Mouse (Mus musculus) lung, postnatal 0 days (tissue): ENCODE results near the gene Ak7. TPM values are rescaled to one million over a fixed set of nuclear protein-coding genes. Genes with fewer than 3 reads are reported as not detected.

ENCODE experiments used
- ATAC-seq: fragments of 200-750 bp; cut with Nextera tagmentation; 2 replicates; pipeline ENCODE4 v1.8.0; 2017; ENCODE audit warnings: moderate library complexity
- DNase-seq: peaks from one replicate; pipeline ENCODE4 v3.0.0-alpha.2; 2016; ENCODE audit warnings: low spot score
- H3K27ac ChIP-seq: fragments of 300-500 bp; sonication (generic); 2 replicates; pipeline ENCODE4 v1.5.1; 2014; ENCODE audit warnings: antibody characterized with exemption, mild to moderate bottlenecking, low read length, mixed read lengths
- H3K27me3 ChIP-seq: fragments of 300-500 bp; sonication (generic); replicated peaks from 2 replicates; pipeline ENCODE4 v1.6.1; 2014; ENCODE audit warnings: low read length, mixed read lengths; ENCODE audit not compliant: insufficient read depth
- H3K36me3 ChIP-seq: fragments of 300-500 bp; sonication (generic); 2 replicates; pipeline ENCODE4 v1.6.1; 2014; ENCODE audit warnings: low read length, mixed read lengths; ENCODE audit not compliant: insufficient read depth
- H3K4me1 ChIP-seq: fragments of 300-500 bp; sonication (generic); 2 replicates; pipeline ENCODE4 v1.6.1; 2014; ENCODE audit warnings: antibody characterized with exemption, low read depth, low read length, mixed read lengths; ENCODE audit not compliant: insufficient read depth
- H3K4me2 ChIP-seq: fragments of 300-500 bp; sonication (generic); replicated peaks from 2 replicates; pipeline ENCODE4 v1.6.1; 2014; ENCODE audit warnings: low read depth, mild to moderate bottlenecking, low read length, moderate library complexity, mixed read lengths
- H3K4me3 ChIP-seq: fragments of 300-500 bp; sonication (generic); 2 replicates; pipeline ENCODE4 v1.5.1; 2014; ENCODE audit warnings: low read depth, low read length
- H3K9ac ChIP-seq: fragments of 300-500 bp; sonication (generic); replicated peaks from 2 replicates; pipeline ENCODE4 v1.6.1; 2014; ENCODE audit warnings: low read depth, mild to moderate bottlenecking
- H3K9me3 ChIP-seq: fragments of 300-500 bp; sonication (generic); 2 replicates; pipeline ENCODE4 v1.6.1; 2016; ENCODE audit warnings: low read length, mixed read lengths
- CTCF ChIP-seq: IDR thresholded peaks from 2 replicates; pipeline ENCODE4 v1.5.1; 2016; ENCODE audit warnings: antibody characterized with exemption, mild to moderate bottlenecking
- EP300 ChIP-seq: IDR thresholded peaks from 2 replicates; pipeline ENCODE4 v1.6.1; 2016; ENCODE audit warnings: antibody characterized with exemption, mild to moderate bottlenecking, control low read depth
- WGBS: fragments of 180-500 bp; shearing (Covaris S2); extraction: QIAGEN DNeasy Blood & Tissue Kit; methylation state at CpG from one replicate; pipeline ENCODE4 v1.1.7; 2014; 5-methylcytosine and 5-hydroxymethylcytosine counted together
- polyA plus RNA-seq: library from polyadenylated mRNA; unstranded; fragments of >200 nt; fragmentation: Nextera tagmentation; extraction: Ambion mirVana; gene quantifications from 2 replicates; pipeline ENCODE4 v1.2.1, GENCODE M21; 2015

Ak7 gene
- polyA plus RNA-seq, 1 experiment from 2014 or later: 3.2 TPM

DNA sequence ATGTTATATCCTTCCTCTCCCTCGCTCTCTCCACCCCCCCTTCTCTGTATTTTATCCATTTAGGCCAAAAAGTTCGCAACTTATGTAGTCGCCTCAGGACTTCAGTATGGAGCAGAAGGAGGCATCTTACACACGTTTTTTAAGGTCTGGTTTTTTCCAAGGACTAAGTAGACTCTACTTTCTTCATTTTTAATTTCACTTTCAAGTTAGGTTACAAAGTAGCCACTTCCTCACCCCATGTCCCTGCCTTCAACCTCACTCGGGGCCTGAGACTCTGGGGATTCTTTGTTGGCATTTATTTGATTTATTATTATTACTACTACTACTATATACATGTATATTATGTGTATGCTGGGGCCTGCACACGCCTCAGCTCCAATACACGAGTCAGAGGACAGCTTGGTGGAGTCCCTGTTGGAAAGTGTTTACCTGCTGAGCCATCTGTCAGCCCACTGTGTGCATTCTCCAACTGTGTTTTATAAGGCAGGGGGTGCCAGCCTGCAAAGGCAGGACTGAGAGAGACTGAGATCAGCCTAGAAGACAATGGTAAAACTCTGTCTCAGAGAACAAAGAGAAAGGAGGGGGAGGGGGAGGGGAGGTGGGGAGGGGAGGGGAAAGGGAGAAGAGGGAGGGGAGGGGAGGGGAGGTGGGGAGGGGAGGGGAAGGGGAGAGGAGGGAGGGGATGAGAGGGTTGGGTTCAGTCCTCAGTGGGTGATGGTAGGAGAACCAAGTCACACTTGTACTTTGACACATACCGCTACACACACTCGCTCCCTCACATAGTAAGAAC lies 27.8 kb downstream of the Ak7 start:
- Histone ChIP-seq H3K27ac (no peak overlapping the region), H3K36me3 (no peaks in the 10 kb centered on the region), H3K4me2 (no peak overlapping the region), H3K4me3 (no peak overlapping the region), H3K9ac (no peak overlapping the region), H3K4me1 (no peaks in the 10 kb centered on the region), H3K9me3 (no peaks in the 10 kb centered on the region), H3K27me3 (no peaks in the 10 kb centered on the region)
- no peak for ATAC-seq
- no peak for DNase-seq
- WGBS: 65% methylated on average over 9 of the region's 9 CpGs
- TF ChIP-seq CTCF (no peak), EP300 (no peak)

DNA sequence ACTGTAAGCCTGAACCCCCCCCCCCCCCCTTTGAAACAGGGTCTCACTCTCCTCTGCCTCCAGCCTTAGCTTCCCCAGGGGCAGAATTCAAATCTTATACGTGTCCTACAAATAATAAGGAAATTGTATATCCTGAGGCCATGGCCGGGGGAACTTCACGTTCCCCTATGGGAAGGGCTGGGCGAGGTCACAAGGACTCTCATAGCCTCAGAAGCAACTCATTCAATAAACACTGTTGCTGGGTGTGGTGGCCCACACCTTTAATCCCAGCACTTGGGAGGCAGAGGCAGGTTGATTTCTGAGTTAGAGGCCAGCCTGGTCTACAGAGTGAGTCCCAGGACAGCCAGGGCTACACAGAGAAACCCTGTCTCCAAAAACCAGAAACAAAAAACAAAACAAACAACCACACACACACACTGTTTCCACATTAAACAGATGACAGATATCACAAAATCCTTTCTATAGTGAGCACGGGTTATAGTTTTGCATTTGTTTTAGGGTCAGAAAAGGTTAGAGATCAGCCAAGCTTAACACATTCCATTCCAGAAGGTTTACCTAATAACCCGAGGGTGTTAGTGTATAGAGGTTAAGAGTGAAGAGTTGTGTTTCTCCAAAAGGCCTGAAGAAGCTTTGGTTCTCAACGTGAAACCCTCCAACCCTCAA lies 29.6 kb downstream of the Ak7 start:
- no peaks in the 10 kb centered on the region for H3K4me1 ChIP-seq
- ATAC-seq: no peak
- no peak overlapping the region for H3K27ac ChIP-seq
- TF ChIP-seq EP300 (no peak), CTCF (no peak)
- WGBS: 50% methylated on average over 7 of the region's 7 CpGs
- no peaks in the 10 kb centered on the region for H3K9me3 ChIP-seq
- H3K4me2 ChIP-seq: no peak overlapping the region
- DNase-seq: no peak
- no peaks in the 10 kb centered on the region for H3K36me3 ChIP-seq
- no peak overlapping the region for H3K4me3 ChIP-seq
- H3K27me3 ChIP-seq: no peaks in the 10 kb centered on the region
- no peak overlapping the region for H3K9ac ChIP-seq

- TF ChIP-seq CTCF: no peak
- TF ChIP-seq EP300: no peak
- no peak overlapping the region for H3K27ac ChIP-seq
- no peaks in the 10 kb centered on the region for H3K27me3 ChIP-seq
- DNase-seq (no peak), ATAC-seq (no peak)
- no peak overlapping the region for H3K4me3 ChIP-seq
- H3K36me3 ChIP-seq: no peaks in the 10 kb centered on the region
- no peak overlapping the region for H3K4me2 ChIP-seq
- H3K4me1 ChIP-seq: no peaks in the 10 kb centered on the region
- no peaks in the 10 kb centered on the region for H3K9me3 ChIP-seq
- WGBS: 74% methylated on average over 6 of the region's 6 CpGs
- no peak overlapping the region for H3K9ac ChIP-seq
Observed at GRCm38 (mm10) chr12:105735889-105736251, 30.1 kb downstream of the Ak7 start.

DNA sequence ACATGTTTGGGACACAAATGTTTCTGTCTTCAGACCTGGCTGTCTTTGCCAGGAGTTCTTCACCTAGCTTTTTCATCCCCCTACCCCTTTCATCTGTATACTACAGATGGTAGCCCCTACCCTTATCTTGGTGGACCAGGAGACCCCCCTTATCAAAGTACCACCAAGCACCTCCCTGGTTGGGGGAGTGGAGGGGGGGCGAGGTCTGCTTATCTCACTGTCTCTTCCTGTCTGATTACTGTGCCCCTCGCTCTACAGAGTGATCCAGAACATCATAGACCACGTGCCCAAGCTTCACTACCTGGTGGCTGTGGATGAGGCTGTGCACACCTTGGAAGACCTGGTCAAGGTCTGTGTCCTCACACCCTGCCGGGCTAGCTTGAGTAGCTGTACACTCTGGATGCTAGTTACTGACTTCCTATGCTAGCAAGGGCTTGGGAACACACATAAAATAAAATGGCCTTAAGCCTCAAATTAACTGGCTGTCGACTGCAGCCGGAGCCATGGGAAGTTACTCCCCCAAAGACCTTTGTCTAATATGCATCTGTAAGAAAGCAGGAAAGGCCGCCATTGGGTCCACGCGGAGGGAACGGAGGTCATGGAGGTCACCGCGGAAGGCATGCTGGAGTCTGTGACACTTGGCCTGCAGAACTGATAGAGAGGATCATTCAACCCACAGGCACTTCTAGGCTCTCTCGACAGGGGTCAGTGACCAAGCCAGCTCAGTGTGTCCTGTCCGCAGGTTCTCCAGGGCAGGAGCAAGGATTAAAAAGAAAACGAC lies 32.7 kb downstream of the Ak7 start:
- H3K4me2 ChIP-seq: no peak overlapping the region
- H3K27me3 ChIP-seq: no peaks in the 10 kb centered on the region
- no peak overlapping the region for H3K9ac ChIP-seq
- TF ChIP-seq EP300 (no peak), CTCF (no peak)
- H3K9me3 ChIP-seq: no peaks in the 10 kb centered on the region
- DNase-seq: no peak
- H3K4me1 ChIP-seq: no peaks in the 10 kb centered on the region
- H3K4me3 ChIP-seq: no peak overlapping the region
- H3K27ac ChIP-seq: no peak overlapping the region
- H3K36me3 ChIP-seq: no peaks in the 10 kb centered on the region
- WGBS: 76% methylated on average over 15 of the region's 15 CpGs
- ATAC-seq: no peak

- Histone ChIP-seq H3K4me1 (no peaks in the 10 kb centered on the region), H3K36me3 (no peaks in the 10 kb centered on the region), H3K27ac (no peak overlapping the region), H3K27me3 (no peaks in the 10 kb centered on the region), H3K4me3 (no peak overlapping the region), H3K9me3 (no peaks in the 10 kb centered on the region; the same call in 1 of the 2 replicates), H3K9ac (no peak overlapping the region), H3K4me2 (no peak overlapping the region)
- WGBS: 75% methylated on average over 8 of the region's 8 CpGs
- TF ChIP-seq EP300: no peak
- no peak for TF ChIP-seq CTCF
- DNase-seq (no peak), ATAC-seq (no peak)
Observed at GRCm38 (mm10) chr12:105739656-105740055, 33.9 kb downstream of the Ak7 start.

- 58% methylated on average over 5 of the region's 5 CpGs for WGBS
- TF ChIP-seq CTCF: no peak
- TF ChIP-seq EP300: no peak
- DNase-seq (no peak), ATAC-seq (no peak)
- Histone ChIP-seq H3K27me3 (no peaks in the 10 kb centered on the region), H3K27ac (no peak overlapping the region), H3K4me3 (no peak overlapping the region), H3K9me3 (no peaks in the 10 kb centered on the region; the same call in 1 of the 2 replicates), H3K9ac (no peak overlapping the region), H3K36me3 (no peaks in the 10 kb centered on the region), H3K4me1 (no peaks in the 10 kb centered on the region), H3K4me2 (no peak overlapping the region)
Observed at GRCm38 (mm10) chr12:105748114-105748513, 42.3 kb downstream of the Ak7 start.
